Mouse (Mus musculus) lung, postnatal 25 days (tissue): ENCODE data around the gene Fkbp11.
"Not testable (repeated sequence)": the region's sequence is repeated elsewhere in the genome, so short reads cannot be mapped to it uniquely, and the experiment has no call there.

Experiments
- DNase-seq: peaks from one replicate; pipeline ENCODE4 v3.0.0; 2022; ENCODE audit warnings: low spot score

The Fkbp11 gene

GRCm38 (mm10) chr15:98727443-98728321 lies at the start of gene Fkbp11:
Gene Fkbp11, minus strand, starts transcription at chr15:98728198.
- DNase-seq, result peak; percentile 74

GRCm38 (mm10) chr15:98777762-98778161 lies 49.8 kb upstream of the Fkbp11 start, which contains the start of gene Wnt10b:
Gene Wnt10b, minus strand, starts transcription at chr15:98778150.
- no peak for DNase-seq

- DNase-seq, result no peak
These were observed 49.1 kb upstream of the Fkbp11 start for GRCm38 (mm10) chr15:98777005-98777616.

GRCm38 (mm10) chr15:98776280-98777004 lies 48.4 kb upstream of the Fkbp11 start:
- no peak for DNase-seq

GRCm38 (mm10) chr15:98775533-98775932 lies 47.5 kb upstream of the Fkbp11 start:
- no peak for DNase-seq

GRCm38 (mm10) chr15:98774096-98774495 lies 46.1 kb upstream of the Fkbp11 start:
- DNase-seq, result no peak

GRCm38 (mm10) chr15:98772511-98773211 lies 44.7 kb upstream of the Fkbp11 start:
- peak; percentile 25 for DNase-seq

- no peak for DNase-seq
These were observed 43.9 kb upstream of the Fkbp11 start for GRCm38 (mm10) chr15:98771813-98772425.

- no peak for DNase-seq
These were observed 40.3 kb upstream of the Fkbp11 start for GRCm38 (mm10) chr15:98768259-98768658.

- DNase-seq, result no peak
These were observed 37.9 kb upstream of the Fkbp11 start for GRCm38 (mm10) chr15:98765929-98766328.

- DNase-seq, result peak; percentile 97
These were observed 34.9 kb upstream of the Fkbp11 start, which contains the start of gene Arf3 for GRCm38 (mm10) chr15:98762670-98763529. Gene Arf3, minus strand, starts transcription at chr15:98763214.

GRCm38 (mm10) chr15:98762201-98762621 lies 34.2 kb upstream of the Fkbp11 start:
- DNase-seq, result peak; percentile 83

GRCm38 (mm10) chr15:98754125-98754524 lies 26.1 kb upstream of the Fkbp11 start:
- no peak for DNase-seq

GRCm38 (mm10) chr15:98753021-98753423 lies 25.0 kb upstream of the Fkbp11 start:
- no peak for DNase-seq

GRCm38 (mm10) chr15:98749093-98749492 lies 21.1 kb upstream of the Fkbp11 start:
- DNase-seq, result no peak

GRCm38 (mm10) chr15:98747296-98747695 lies 19.3 kb upstream of the Fkbp11 start:
- DNase-seq, result no peak

GRCm38 (mm10) chr15:98746344-98746965 lies 18.5 kb upstream of the Fkbp11 start:
- DNase-seq, result no peak

GRCm38 (mm10) chr15:98743863-98744262 lies 15.9 kb upstream of the Fkbp11 start:
- DNase-seq, result not testable (repeated sequence)

GRCm38 (mm10) chr15:98742766-98743428 lies 14.9 kb upstream of the Fkbp11 start:
- DNase-seq, result peak; percentile 59
